Mouse (Mus musculus): ENCODE data around the gene Gpr62.

The Gpr62 gene

GRCm38 (mm10) chr9:106474456-106474855 is 8.7 kb upstream of the Gpr62 start:
- peak; percentile 70 to 86 for DNase-seq

- no peak for DNase-seq
Observed at GRCm38 (mm10) chr9:106473753-106474105, 8.0 kb upstream of the Gpr62 start.

GRCm38 (mm10) chr9:106473081-106473752 is 7.5 kb upstream of the Gpr62 start:
- DNase-seq, result peak; percentile 48 to 89

- DNase-seq, result peak in 1 of 2 experiments; percentile 41
Observed at GRCm38 (mm10) chr9:106472321-106472720, 6.6 kb upstream of the Gpr62 start.

GRCm38 (mm10) chr9:106471892-106472291 is 6.2 kb upstream of the Gpr62 start:
- peak; percentile 77 to 87 for DNase-seq

- DNase-seq, result peak in 1 of 2 experiments; percentile 61
Observed at GRCm38 (mm10) chr9:106470991-106471750, 5.4 kb upstream of the Gpr62 start.

GRCm38 (mm10) chr9:106469776-106470175 is 4.0 kb upstream of the Gpr62 start:
- peak in 1 of 2 experiments; percentile 28 for DNase-seq

GRCm38 (mm10) chr9:106469317-106469716 is 3.6 kb upstream of the Gpr62 start:
- DNase-seq, result peak in 1 of 2 experiments; percentile 44

- DNase-seq, result no peak
Observed at GRCm38 (mm10) chr9:106467746-106468145, 2.0 kb upstream of the Gpr62 start.

GRCm38 (mm10) chr9:106466721-106467120 is 983 bp upstream of the Gpr62 start:
- DNase-seq, result no peak

- DNase-seq, result peak; percentile 53 to 77
Observed at GRCm38 (mm10) chr9:106464751-106465541, 792 bp downstream of the Gpr62 start.

- DNase-seq, result no peak
Observed at GRCm38 (mm10) chr9:106463122-106464063, 2.3 kb downstream of the Gpr62 start.

GRCm38 (mm10) chr9:106462430-106462800 is 3.3 kb downstream of the Gpr62 start:
- no peak for DNase-seq

GRCm38 (mm10) chr9:106461641-106462429 is 3.9 kb downstream of the Gpr62 start:
- DNase-seq, result no peak

- DNase-seq, result no peak
Observed at GRCm38 (mm10) chr9:106461026-106461415, 4.7 kb downstream of the Gpr62 start.

- no peak for DNase-seq
Observed at GRCm38 (mm10) chr9:106460401-106461025, 5.2 kb downstream of the Gpr62 start.

- DNase-seq, result no peak
Observed at GRCm38 (mm10) chr9:106459946-106460345, 5.8 kb downstream of the Gpr62 start.

GRCm38 (mm10) chr9:106457920-106458319 is 7.8 kb downstream of the Gpr62 start:
- no peak for DNase-seq

- no peak for DNase-seq
Observed at GRCm38 (mm10) chr9:106457163-106457559, 8.6 kb downstream of the Gpr62 start.

GRCm38 (mm10) chr9:106456325-106457162 is 9.2 kb downstream of the Gpr62 start:
- no peak for DNase-seq

All from kidney, postnatal 25 days (tissue).